Mouse (Mus musculus) heart, adult 10 weeks (tissue): Measurements from ENCODE around the gene Xndc1. TPM values are rescaled to one million over a fixed set of nuclear protein-coding genes. Genes with fewer than 3 reads are reported as not detected.

Experiments used
- polyA plus RNA-seq: library from polyadenylated mRNA; stranded (reverse); fragments of 350-450 nt; fragmentation: Illumina TruSeq; extraction: RNeasy Lipid Tissue Mini Kit (QIAGEN cat#74804); gene quantifications from one replicate; pipeline ENCODE4 v1.2.3, GENCODE M21; 2014; ENCODE audit warnings: low read depth, low replicate concordance

Gene Xndc1
- 12.8 TPM for polyA plus RNA-seq

GRCm38 (mm10) chr7:102065046-102065891 is at the start of gene Xndc1, which contains the start of the genes Rnf121 and Xntrpc:
TSS of gene Xndc1 (plus strand) at chr7:102065511.
TSS of gene Rnf121 (minus strand) at chr7:102065469.
TSS of gene Xntrpc (plus strand) at chr7:102065713.

GRCm38 (mm10) chr7:102018590-102018989 is 46.7 kb upstream of the Xndc1 start, which contains the start of gene Il18bp:
TSS of gene Il18bp (minus strand) at chr7:102018690.

GRCm38 (mm10) chr7:102082816-102083215 is 17.5 kb downstream of the Xndc1 start, which contains the start of gene Trpc2:
TSS of gene Trpc2 (plus strand) at chr7:102083116.

GRCm38 (mm10) chr7:102101487-102101886 is 36.2 kb downstream of the Xndc1 start, which contains the start of gene Art1:
TSS of gene Art1 (plus strand) at chr7:102101743.

GRCm38 (mm10) chr7:102109171-102109570 is 43.9 kb downstream of the Xndc1 start, which contains the start of gene Art5:
TSS of gene Art5 (minus strand) at chr7:102109489.

GRCm38 (mm10) chr7:102116579-102117331 is 51.4 kb downstream of the Xndc1 start, which contains the start of gene Chrna10:
TSS of gene Chrna10 (minus strand) at chr7:102116828.

Other genes with a start within 250 kb of the Xndc1 start
- gene Phox2a, start 247.2 kb upstream of the Xndc1 start, polyA plus RNA-seq, result 0.37 TPM
- gene Inppl1, start 227.3 kb upstream of the Xndc1 start, polyA plus RNA-seq, result 112 TPM
- 23.5 TPM for gene Folr2, start 208.3 kb upstream of the Xndc1 start, polyA plus RNA-seq
- 25.1 TPM for gene Anapc15, start 201.8 kb upstream of the Xndc1 start, polyA plus RNA-seq
- not detected for gene Folr1, start 194.7 kb upstream of the Xndc1 start, polyA plus RNA-seq
- 158 TPM for gene Lamtor1, start 159.6 kb upstream of the Xndc1 start, polyA plus RNA-seq
- gene Tomt, start 159.2 kb upstream of the Xndc1 start, polyA plus RNA-seq, result not detected
- 4.9 TPM for gene Lrrc51, start 131.6 kb upstream of the Xndc1 start, polyA plus RNA-seq
- gene Numa1, start 131.4 kb upstream of the Xndc1 start, polyA plus RNA-seq, result 72.8 TPM
- gene Il18bp, start 46.8 kb upstream of the Xndc1 start, polyA plus RNA-seq, result 10.1 TPM
- 22.1 TPM for gene Rnf121, start within 50 bp of the Xndc1 start, polyA plus RNA-seq
- gene Xntrpc, start 202 bp downstream of the Xndc1 start, polyA plus RNA-seq, result 2.4 TPM
- not detected for gene Trpc2, start 17.6 kb downstream of the Xndc1 start, polyA plus RNA-seq
- gene Art1, start 36.2 kb downstream of the Xndc1 start, polyA plus RNA-seq, result 249 TPM
- 31.9 TPM for gene Art5, start 44.0 kb downstream of the Xndc1 start, polyA plus RNA-seq
- gene Chrna10, start 51.3 kb downstream of the Xndc1 start, polyA plus RNA-seq, result not detected
- gene Nup98, start 144.7 kb downstream of the Xndc1 start, polyA plus RNA-seq, result 17.3 TPM
- gene Pgap2, start 144.7 kb downstream of the Xndc1 start, polyA plus RNA-seq, result 72.1 TPM
- gene Rhog, start 190.5 kb downstream of the Xndc1 start, polyA plus RNA-seq, result 22.6 TPM
- gene Stim1, start 202.3 kb downstream of the Xndc1 start, polyA plus RNA-seq, result 14.8 TPM